Mouse (Mus musculus): ENCODE results near the gene Spryd3.

Gene Spryd3

DNA sequence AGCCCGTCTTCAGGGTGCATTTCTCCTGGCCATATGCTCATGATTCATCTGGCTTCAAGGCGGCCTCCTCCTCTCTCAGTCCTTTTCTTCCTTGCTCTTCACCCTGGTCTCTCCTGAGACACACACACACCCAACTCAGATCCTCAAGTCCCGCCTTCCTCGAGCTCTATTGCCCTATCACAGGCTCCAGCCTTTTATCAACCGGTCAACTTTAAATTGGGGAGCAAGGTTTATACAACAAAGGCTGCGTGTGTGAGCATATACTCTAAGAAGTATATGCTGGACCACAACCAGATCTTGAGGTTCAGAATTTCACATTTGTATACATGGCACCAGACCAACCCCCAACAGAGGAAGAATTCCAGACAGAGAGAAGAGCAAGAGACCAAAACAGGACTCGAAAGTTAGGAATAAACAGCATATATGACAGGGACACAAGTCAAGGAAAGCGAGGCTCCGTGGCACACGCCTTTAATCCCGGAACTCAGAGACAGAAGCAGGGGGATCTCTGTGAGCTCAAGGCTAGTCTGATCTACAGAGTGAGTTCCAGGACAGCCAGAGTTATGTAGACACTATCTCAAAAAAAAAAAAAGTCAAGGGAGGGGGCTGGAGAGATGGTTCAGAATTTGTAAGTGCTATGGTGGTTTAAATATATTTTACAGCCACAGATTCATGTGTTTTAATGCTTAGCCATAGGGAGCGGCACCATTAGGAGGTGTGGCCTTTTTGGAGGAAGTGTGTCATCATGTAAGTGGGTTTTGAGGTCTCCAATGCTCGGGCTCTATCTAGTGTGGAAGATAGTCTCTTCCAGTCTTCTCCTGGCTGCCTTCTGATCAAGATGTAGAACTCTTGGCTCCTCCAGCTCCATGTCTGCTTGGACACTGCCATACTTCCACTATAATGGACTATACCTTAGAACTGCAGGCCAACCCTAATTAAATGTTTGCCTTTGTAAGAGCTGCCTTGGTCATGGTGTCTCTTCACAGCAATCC lies 65.3 kb downstream of the Spryd3 start:
- DNase-seq (ENCODE audit: low spot score in 2 of 2): no peak
